Mouse (Mus musculus): ENCODE results near the gene Stard10. TPM values are rescaled to one million over a fixed set of nuclear protein-coding genes. Genes with fewer than 3 reads are reported as not detected.

The Stard10 gene
- polyA plus RNA-seq, 2 experiments, result 28.1 to 30.7 TPM

DNA sequence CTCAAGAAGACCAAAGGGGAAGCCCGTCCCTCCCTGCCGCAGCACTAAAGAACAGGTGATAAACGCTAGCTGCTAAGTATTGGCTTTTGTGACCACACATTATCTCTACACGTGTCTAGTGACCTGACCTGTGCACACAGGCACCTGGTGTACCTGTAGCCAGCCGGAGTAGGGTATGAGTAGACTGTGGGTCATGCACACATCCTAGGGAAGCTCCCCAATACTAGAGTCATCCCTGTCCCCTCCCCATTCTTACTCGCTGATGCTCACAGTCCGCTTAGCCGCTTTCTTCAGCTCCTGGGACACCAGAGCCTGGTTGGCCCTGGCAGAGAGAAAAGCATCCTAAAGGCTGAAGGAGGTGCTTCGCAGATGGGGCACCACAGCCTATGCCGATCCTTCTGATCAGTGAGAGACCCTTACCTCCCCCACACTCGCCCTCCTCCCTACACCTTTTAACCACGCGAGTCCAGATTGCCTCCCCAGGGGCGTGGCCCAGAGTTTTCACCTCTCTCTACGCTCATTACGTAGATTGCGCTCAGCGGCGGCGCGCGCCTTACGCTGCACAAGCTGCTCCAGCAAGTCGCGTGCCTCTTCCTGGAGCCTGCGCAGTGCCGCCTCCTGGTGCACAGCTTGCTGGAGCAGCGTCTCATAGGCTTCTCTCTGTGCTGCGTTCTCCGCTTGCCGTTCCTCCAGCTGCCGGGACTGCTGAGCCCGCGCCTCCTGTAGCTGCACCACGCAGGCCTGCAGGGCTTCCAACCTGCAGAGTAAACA, 20.4 kb upstream of the Stard10 start:
- 10% methylated on average over 35 of the region's 35 CpGs for whole genome bisulfite sequencing
- ATAC-seq (ENCODE audit: low FRiP score, low read depth) (peak; percentile 86), DNase-seq (ENCODE audit: low spot score) (peak; percentile 86)
- TF ChIP-seq POLR2A (IDR thresholded peaks at IDR 0.05; ENCODE audit: borderline replicate concordance, extremely low read depth, insufficient read depth, insufficient read length), result no peak
- Histone ChIP-seq H3K36me3 (ENCODE audit: control insufficient read depth, insufficient read depth, low read length) (0 out of 2 replicates have a peak, but pooled peaks cover 8% of the 10 kb centered on the region), H3K27ac (replicated peaks; ENCODE audit: low read depth, low read length) (no peak overlapping the region), H3K4me3 (replicated peaks; ENCODE audit: low read length) (peak overlapping the region; percentile 32), H3K4me2 (replicated peaks; ENCODE audit: low read depth, low read length, severe bottlenecking) (peak overlapping the region; percentile 60), H3K27me3 (ENCODE audit: control insufficient read depth, insufficient read depth, low read length) (no peaks in the 10 kb centered on the region), H3K4me1 (ENCODE audit: control insufficient read depth, insufficient read depth, low read length) (peaks cover 13% of the 10 kb centered on the region; the same call in 1 of the 2 replicates), H3K9ac (ENCODE audit: low read depth, low read length, severe bottlenecking) (peak overlapping the region; percentile 37), H3K9me3 (ENCODE audit: control insufficient read depth, low read length) (no peaks in the 10 kb centered on the region)

DNA sequence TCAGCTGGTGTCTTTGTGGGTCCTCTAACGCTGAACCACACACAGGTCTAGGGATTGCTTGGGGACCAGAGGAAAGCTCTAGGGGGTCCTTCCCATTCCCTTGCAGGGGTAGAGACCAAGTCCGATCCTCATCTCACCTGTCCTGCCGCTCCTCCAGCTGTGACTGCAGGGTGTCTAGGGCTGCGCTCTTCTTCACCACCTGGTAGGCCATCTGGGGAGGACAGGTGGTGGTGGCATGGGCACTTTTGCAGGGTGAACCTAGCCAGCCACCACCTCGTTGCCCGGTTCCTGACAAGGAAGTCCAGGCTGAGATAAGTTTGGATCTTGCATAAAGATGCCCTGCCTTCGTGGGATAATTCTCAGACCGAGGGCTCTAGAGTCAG, 19.9 kb upstream of the Stard10 start:
- no peak for TF ChIP-seq POLR2A (IDR thresholded peaks at IDR 0.05; ENCODE audit: borderline replicate concordance, extremely low read depth, insufficient read depth, insufficient read length)
- H3K9ac ChIP-seq (ENCODE audit: low read depth, low read length, severe bottlenecking), result peak overlapping the region; percentile 37
- WGBS, result 21% methylated on average over 8 of the region's 8 CpGs
- peak overlapping the region; percentile 60 for H3K4me2 ChIP-seq (replicated peaks; ENCODE audit: low read depth, low read length, severe bottlenecking)
- H3K4me1 ChIP-seq (ENCODE audit: control insufficient read depth, insufficient read depth, low read length), result peaks cover 13% of the 10 kb centered on the region; the same call in 1 of the 2 replicates
- peak overlapping the region; percentile 32 for H3K4me3 ChIP-seq (replicated peaks; ENCODE audit: low read length)
- no peak overlapping the region for H3K27ac ChIP-seq (replicated peaks; ENCODE audit: low read depth, low read length)
- no peak for DNase-seq (ENCODE audit: low spot score)
- H3K9me3 ChIP-seq (ENCODE audit: control insufficient read depth, low read length), result no peaks in the 10 kb centered on the region
- H3K27me3 ChIP-seq (ENCODE audit: control insufficient read depth, insufficient read depth, low read length), result no peaks in the 10 kb centered on the region
- no peak for ATAC-seq (ENCODE audit: low FRiP score, low read depth)
- H3K36me3 ChIP-seq (ENCODE audit: control insufficient read depth, insufficient read depth, low read length), result 0 out of 2 replicates have a peak, but pooled peaks cover 7% of the 10 kb centered on the region

DNA sequence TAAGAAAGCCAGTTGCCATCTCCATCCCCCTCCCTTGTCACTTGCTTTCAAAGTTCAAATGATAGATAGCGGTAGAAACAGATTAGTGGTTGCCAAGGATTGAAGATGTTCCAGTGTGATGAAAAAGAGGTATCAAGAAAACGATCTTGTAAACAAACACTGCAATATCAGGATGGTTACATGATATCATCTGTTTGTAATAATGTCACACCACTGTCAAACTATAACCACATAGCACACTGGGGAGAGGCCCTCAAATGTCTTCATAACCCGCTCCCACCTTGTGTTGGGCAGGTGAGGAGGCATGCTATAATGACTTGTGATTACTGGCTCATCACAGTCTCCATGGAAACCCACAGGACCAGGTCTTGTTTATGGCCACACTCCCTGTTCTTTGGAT, 18.5 kb upstream of the Stard10 start:
- DNase-seq (ENCODE audit: low spot score) (no peak), ATAC-seq (ENCODE audit: low FRiP score, low read depth) (no peak)
- Histone ChIP-seq H3K9me3 (ENCODE audit: control insufficient read depth, low read length) (no peaks in the 10 kb centered on the region), H3K4me1 (ENCODE audit: control insufficient read depth, insufficient read depth, low read length) (peaks cover 18% of the 10 kb centered on the region), H3K36me3 (ENCODE audit: control insufficient read depth, insufficient read depth, low read length) (no peaks in the 10 kb centered on the region), H3K27me3 (ENCODE audit: control insufficient read depth, insufficient read depth, low read length) (no peaks in the 10 kb centered on the region), H3K4me2 (replicated peaks; ENCODE audit: low read depth, low read length, severe bottlenecking) (no peak overlapping the region), H3K4me3 (replicated peaks; ENCODE audit: low read length) (no peak overlapping the region), H3K9ac (ENCODE audit: low read depth, low read length, severe bottlenecking) (no peak overlapping the region), H3K27ac (replicated peaks; ENCODE audit: low read depth, low read length) (no peak overlapping the region)
- TF ChIP-seq POLR2A (IDR thresholded peaks at IDR 0.05; ENCODE audit: borderline replicate concordance, extremely low read depth, insufficient read depth, insufficient read length), result no peak
- 84% methylated on average over 3 of the region's 3 CpGs for WGBS

DNA sequence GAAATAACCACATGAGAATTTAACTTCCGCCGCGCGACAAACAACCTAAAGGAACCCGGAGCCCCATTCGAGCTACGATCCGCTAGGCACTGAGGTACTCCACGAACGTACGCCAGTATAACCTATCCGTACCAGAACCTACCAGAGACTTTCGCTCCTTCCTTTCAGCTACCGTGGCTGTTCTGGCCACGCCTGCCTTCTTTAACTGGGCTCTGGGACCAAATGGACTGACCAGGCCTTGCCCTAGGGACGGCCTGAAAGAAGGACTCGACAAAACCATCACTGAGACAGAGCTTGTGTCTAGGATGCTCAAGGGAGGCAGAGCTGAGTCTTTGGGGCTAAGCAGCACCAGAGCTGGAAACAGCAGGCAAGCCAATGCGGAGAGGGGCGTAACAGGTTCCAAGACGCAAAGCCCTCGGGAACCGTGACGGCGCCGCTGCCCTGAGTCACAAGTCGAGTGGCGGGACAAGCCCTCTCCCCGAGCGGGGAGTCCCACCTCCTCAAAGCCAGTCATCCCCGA, 15.5 kb upstream of the Stard10 start:
- H3K27me3 ChIP-seq (ENCODE audit: control insufficient read depth, insufficient read depth, low read length), result no peaks in the 10 kb centered on the region
- ATAC-seq (ENCODE audit: low FRiP score, low read depth) (peak; percentile 14), DNase-seq (ENCODE audit: low spot score) (peak; percentile 67)
- H3K9me3 ChIP-seq (ENCODE audit: control insufficient read depth, low read length), result no peaks in the 10 kb centered on the region
- WGBS, result 1% methylated on average over 30 of the region's 30 CpGs
- H3K4me1 ChIP-seq (ENCODE audit: control insufficient read depth, insufficient read depth, low read length), result peaks cover 14% of the 10 kb centered on the region
- no peak for TF ChIP-seq POLR2A (IDR thresholded peaks at IDR 0.05; ENCODE audit: borderline replicate concordance, extremely low read depth, insufficient read depth, insufficient read length)
- H3K9ac ChIP-seq (ENCODE audit: low read depth, low read length, severe bottlenecking), result peak overlapping the region; percentile 66
- H3K27ac ChIP-seq (replicated peaks; ENCODE audit: low read depth, low read length), result peak overlapping the region; percentile 52; the same call in 1 of the 2 replicates
- H3K4me3 ChIP-seq (replicated peaks; ENCODE audit: low read length), result peak overlapping the region; percentile 76
- H3K4me2 ChIP-seq (replicated peaks; ENCODE audit: low read depth, low read length, severe bottlenecking), result peak overlapping the region; percentile 88
- H3K36me3 ChIP-seq (ENCODE audit: control insufficient read depth, insufficient read depth, low read length), result no peaks in the 10 kb centered on the region

DNA sequence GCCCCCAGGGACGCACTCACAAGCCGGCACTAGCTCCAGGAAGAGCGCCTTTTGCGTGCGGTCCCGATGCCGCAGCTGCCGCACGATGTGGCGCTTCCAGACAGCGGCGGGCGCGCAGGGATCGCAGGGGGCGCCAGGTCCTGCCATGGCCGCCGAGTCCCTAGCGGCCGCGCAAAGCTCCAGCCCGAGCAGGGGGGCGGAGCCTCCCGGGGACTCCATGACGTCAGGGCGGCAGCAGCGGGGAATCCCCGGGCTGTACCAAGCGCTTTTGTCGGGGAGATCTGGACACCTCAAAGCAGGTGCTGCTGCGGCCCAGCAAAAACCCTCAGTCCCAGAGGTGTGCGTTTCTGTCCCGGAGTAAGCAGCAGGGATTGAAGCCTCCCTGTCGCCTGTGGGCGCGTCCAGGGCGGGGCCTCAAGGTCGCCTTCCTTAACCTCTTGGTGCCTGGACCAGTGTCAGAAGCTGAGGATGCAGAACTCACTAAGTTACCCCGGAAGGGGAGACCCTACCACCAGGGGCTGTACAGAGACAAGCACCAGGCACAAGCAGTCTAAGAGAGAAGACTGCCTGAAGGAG, 14.9 kb upstream of the Stard10 start, which contains the start of gene Atg16l2:
Gene Atg16l2 (minus strand): TSS at position 371 of the 576 bp plus-strand sequence.
- Histone ChIP-seq H3K27ac (replicated peaks; ENCODE audit: low read depth, low read length) (peak within 1 kb of the TSS; percentile 52; the same call in 1 of the 2 replicates), H3K4me1 (ENCODE audit: control insufficient read depth, insufficient read depth, low read length) (peaks cover 10% of the 10 kb centered on the region), H3K4me3 (replicated peaks; ENCODE audit: low read length) (peak within 1 kb of the TSS; percentile 76), H3K9ac (ENCODE audit: low read depth, low read length, severe bottlenecking) (peak within 1 kb of the TSS; percentile 66), H3K36me3 (ENCODE audit: control insufficient read depth, insufficient read depth, low read length) (no peaks in the 10 kb centered on the region), H3K9me3 (ENCODE audit: control insufficient read depth, low read length) (no peaks in the 10 kb centered on the region), H3K4me2 (replicated peaks; ENCODE audit: low read depth, low read length, severe bottlenecking) (peak within 1 kb of the TSS; percentile 88), H3K27me3 (ENCODE audit: control insufficient read depth, insufficient read depth, low read length) (no peaks in the 10 kb centered on the region)
- peak; percentile 83 for DNase-seq (ENCODE audit: low spot score)
- under 1% methylated on average over 24 of the region's 39 CpGs for WGBS
- ATAC-seq (ENCODE audit: low FRiP score, low read depth), result peak; percentile 93
- TF ChIP-seq POLR2A (IDR thresholded peaks at IDR 0.05; ENCODE audit: borderline replicate concordance, extremely low read depth, insufficient read depth, insufficient read length), result 0 out of 2 replicates have a peak, but pooled peaks have one; percentile 42
